Mouse (Mus musculus) cerebellum, adult 9-11 months (tissue): ENCODE data around the gene Mturn.

ENCODE experiments used
- DNase-seq: peaks from one replicate; pipeline ENCODE4 v3.0.0; 2022

Mturn gene

GRCm38 (mm10) chr6:54732721-54733120 lies 51.3 kb downstream of the Mturn start:
- no peak for DNase-seq

- no peak for DNase-seq
Observed at GRCm38 (mm10) chr6:54736126-54736525, 54.7 kb downstream of the Mturn start.

- DNase-seq, result no peak
Observed at GRCm38 (mm10) chr6:54737255-54737654, 55.8 kb downstream of the Mturn start.

GRCm38 (mm10) chr6:54737684-54738083 lies 56.3 kb downstream of the Mturn start:
- DNase-seq, result no peak

- DNase-seq, result no peak
Observed at GRCm38 (mm10) chr6:54749056-54749455, 67.6 kb downstream of the Mturn start.

- DNase-seq, result no peak
Observed at GRCm38 (mm10) chr6:54751621-54752020, 70.2 kb downstream of the Mturn start.

GRCm38 (mm10) chr6:54752076-54752475 lies 70.7 kb downstream of the Mturn start:
- DNase-seq, result no peak
